Mouse (Mus musculus) testis, adult 2 months (tissue): ENCODE measurements at regions not wholly inside any gene's neighbourhood (a gene's known extent, or its start where the extent isn't known, plus 50 kb on each side); places are given as distances from the start of the nearest gene placed in this dataset.
A peak's percentile ranks its signal among the peaks of the same experiment; 100 is the strongest.

Experiments
- H3K27ac ChIP-seq: fragments of 200-500 bp; 2 replicates; pipeline ENCODE4 v1.5.1; 2012; ENCODE audit warnings: low read depth, low read length; ENCODE audit not compliant: control insufficient read depth, insufficient read depth
- H3K27me3 ChIP-seq: fragments of 200-500 bp; 2 replicates; pipeline ENCODE4 v1.6.1; 2012; ENCODE audit warnings: mild to moderate bottlenecking, low read length, moderate library complexity; ENCODE audit not compliant: control insufficient read depth, insufficient read depth
- H3K36me3 ChIP-seq: fragments of 200-500 bp; 2 replicates; pipeline ENCODE4 v1.6.1; 2012; ENCODE audit warnings: mild to moderate bottlenecking, low read length; ENCODE audit not compliant: control insufficient read depth, insufficient read depth
- H3K4me1 ChIP-seq: fragments of 200-500 bp; 2 replicates; pipeline ENCODE4 v1.6.1; 2012; ENCODE audit warnings: low read length; ENCODE audit not compliant: control insufficient read depth, insufficient read depth
- H3K4me3 ChIP-seq: fragments of 200-500 bp; 2 replicates; pipeline ENCODE4 v1.5.1; 2012; ENCODE audit warnings: low read depth, mild to moderate bottlenecking, low read length, moderate library complexity, mixed read lengths; ENCODE audit not compliant: control insufficient read depth
- CTCF ChIP-seq: fragments of 200-500 bp; IDR thresholded peaks from 2 replicates; pipeline ENCODE4 v1.5.1; 2012; ENCODE audit warnings: low read depth, mild to moderate bottlenecking, inconsistent platforms, low read length, moderate library complexity; ENCODE audit not compliant: control insufficient read depth, insufficient read depth, insufficient replicate concordance
- POLR2A ChIP-seq: fragments of 200-500 bp; IDR thresholded peaks from 2 replicates; pipeline ENCODE4 v1.6.1; 2012; ENCODE audit warnings: low read depth, mild to moderate bottlenecking, inconsistent platforms, low read length, moderate library complexity; ENCODE audit not compliant: control insufficient read depth

GRCm38 (mm10) chr15:67467404-67468345 is 967.0 kb upstream of the Lrrc6 start:
- H3K27ac ChIP-seq = no peak overlapping the region
- TF ChIP-seq POLR2A = no peak
- no peak for TF ChIP-seq CTCF
- no peaks in the 10 kb centered on the region for H3K27me3 ChIP-seq
- no peaks in the 10 kb centered on the region for H3K4me1 ChIP-seq
- H3K36me3 ChIP-seq = no peaks in the 10 kb centered on the region
- no peak overlapping the region for H3K4me3 ChIP-seq

- TF ChIP-seq POLR2A = no peak
- TF ChIP-seq CTCF = no peak
- no peaks in the 10 kb centered on the region for H3K4me1 ChIP-seq
- no peak overlapping the region for H3K4me3 ChIP-seq
- H3K36me3 ChIP-seq = no peaks in the 10 kb centered on the region
- no peak overlapping the region for H3K27ac ChIP-seq
- no peaks in the 10 kb centered on the region for H3K27me3 ChIP-seq
These were observed 962.2 kb upstream of the Lrrc6 start for GRCm38 (mm10) chr15:67462863-67463262.

GRCm38 (mm10) chr15:67460384-67460783 is 959.7 kb upstream of the Lrrc6 start:
- no peak overlapping the region for H3K27ac ChIP-seq
- TF ChIP-seq CTCF (no peak), POLR2A (no peak)
- no peaks in the 10 kb centered on the region for H3K27me3 ChIP-seq

GRCm38 (mm10) chr15:67434284-67434683 is 933.6 kb upstream of the Lrrc6 start:
- no peak for TF ChIP-seq POLR2A
- peak; percentile 93; the same call in 1 of the 2 replicates for TF ChIP-seq CTCF

More at GRCm38 (mm10) chr15:67460384-67460783, 959.7 kb upstream of the Lrrc6 start:
- Histone ChIP-seq H3K4me3 (no peak overlapping the region), H3K4me1 (no peaks in the 10 kb centered on the region), H3K36me3 (no peaks in the 10 kb centered on the region)

GRCm38 (mm10) chr15:67423922-67424321 is 923.2 kb upstream of the Lrrc6 start:
- no peaks in the 10 kb centered on the region for H3K36me3 ChIP-seq
- no peak for TF ChIP-seq CTCF
- TF ChIP-seq POLR2A = no peak
- H3K27me3 ChIP-seq = no peaks in the 10 kb centered on the region
- no peak overlapping the region for H3K4me3 ChIP-seq
- H3K27ac ChIP-seq = no peak overlapping the region
- H3K4me1 ChIP-seq = no peaks in the 10 kb centered on the region

More at GRCm38 (mm10) chr15:67434284-67434683, 933.6 kb upstream of the Lrrc6 start:
- H3K36me3 ChIP-seq = no peaks in the 10 kb centered on the region
- no peaks in the 10 kb centered on the region for H3K4me1 ChIP-seq
- no peak overlapping the region for H3K27ac ChIP-seq
- no peaks in the 10 kb centered on the region for H3K27me3 ChIP-seq
- H3K4me3 ChIP-seq = no peak overlapping the region

GRCm38 (mm10) chr15:67422277-67422953 is 921.7 kb upstream of the Lrrc6 start:
- Histone ChIP-seq H3K36me3 (no peaks in the 10 kb centered on the region), H3K27ac (no peak overlapping the region), H3K4me3 (no peak overlapping the region), H3K4me1 (no peaks in the 10 kb centered on the region), H3K27me3 (no peaks in the 10 kb centered on the region)
- no peak for TF ChIP-seq CTCF

- Histone ChIP-seq H3K27me3 (no peaks in the 10 kb centered on the region), H3K36me3 (no peaks in the 10 kb centered on the region), H3K27ac (no peak overlapping the region), H3K4me3 (no peak overlapping the region), H3K4me1 (no peaks in the 10 kb centered on the region)
- TF ChIP-seq POLR2A = no peak
- TF ChIP-seq CTCF = no peak
These were observed 920.1 kb upstream of the Lrrc6 start for GRCm38 (mm10) chr15:67420776-67421175.
